15 mouse cellular contexts compared by ENCODE assay signal in genomic region chr4:145058749-145059442, GRCm38 (mm10).
"Had no signal": no experiment of that assay in that cellular context is flagged by ENCODE, and none has a peak within 500 bp of the region (broad histone marks: within the 10 kb centered on the region; RNA-seq: fewer than 3 reads in every experiment).

No protein-coding gene starts in this region.

- ATAC-seq: intestine, embryonic 15.5 days had no signal

- H3K9ac ChIP-seq: intestine, embryonic 15.5 days; limb, embryonic 15.5 days; lung, embryonic 15.5 days; neural tube, embryonic 15.5 days had no signal

- H3K27me3 ChIP-seq: intestine, embryonic 15.5 days; limb, embryonic 15.5 days; lung, embryonic 15.5 days; neural tube, embryonic 15.5 days had no signal

- H3K4me2 ChIP-seq: intestine, embryonic 15.5 days; limb, embryonic 15.5 days; lung, embryonic 15.5 days; neural tube, embryonic 15.5 days had no signal

- H3K4me3 ChIP-seq: intestine, embryonic 15.5 days; limb, embryonic 15.5 days; lung, embryonic 15.5 days; midbrain, embryonic 10.5 days; myocyte; neural tube, embryonic 15.5 days had no signal

- H3K4me1 ChIP-seq: intestine, embryonic 15.5 days; lung, embryonic 15.5 days; midbrain, embryonic 10.5 days; neural tube, embryonic 15.5 days had no signal

- DNase-seq: kidney, adult 18-20 months; kidney, postnatal 25 days; layer of hippocampus, adult 9-11 months; layer of hippocampus, postnatal 36 days; midbrain, embryonic 14.5 days; right cerebral cortex, adult 18-20 months; right cerebral cortex, postnatal 25 days; thymus, postnatal 4 days had no signal

- H3K9me3 ChIP-seq: intestine, embryonic 15.5 days; limb, embryonic 15.5 days; lung, embryonic 15.5 days; midbrain, embryonic 10.5 days; neural tube, embryonic 15.5 days had no signal

- H3K27ac ChIP-seq: intestine, embryonic 15.5 days; limb, embryonic 15.5 days; lung, embryonic 15.5 days; midbrain, embryonic 10.5 days; neural tube, embryonic 15.5 days; stomach, postnatal 0 days had no signal
